Mouse (Mus musculus) spleen, adult 2 months (tissue): ENCODE results near the gene Yipf2. TPM values are rescaled to one million over a fixed set of nuclear protein-coding genes. Genes with fewer than 3 reads are reported as not detected.
"Not testable (repeated sequence)": the region's sequence is repeated elsewhere in the genome, so short reads cannot be mapped to it uniquely, and the experiment has no call there.

Source experiments
- DNase-seq, 2 experiments: peaks; one replicate each; pipeline versions ENCODE4 v3.0.0 to v3.0.0-alpha.2; 2012 to 2021; ENCODE audit warnings: low spot score in 2 of 2, low read depth in 1 of 2
- H3K27ac ChIP-seq: fragments of 200-500 bp; 2 replicates; pipeline ENCODE4 v1.5.1; 2012; ENCODE audit warnings: low read length, inconsistent platforms; ENCODE audit not compliant: insufficient read depth
- H3K27me3 ChIP-seq: fragments of 200-500 bp; 2 replicates; pipeline ENCODE4 v1.6.1; 2012; ENCODE audit warnings: mild to moderate bottlenecking, moderate library complexity, low read length, inconsistent platforms; ENCODE audit not compliant: control insufficient read depth, insufficient read depth
- H3K36me3 ChIP-seq: fragments of 200-500 bp; 2 replicates; pipeline ENCODE4 v1.6.1; 2012; ENCODE audit warnings: mild to moderate bottlenecking, low read length, inconsistent platforms; ENCODE audit not compliant: control insufficient read depth, insufficient read depth
- H3K4me1 ChIP-seq: fragments of 200-500 bp; 2 replicates; pipeline ENCODE4 v1.6.1; 2011; ENCODE audit warnings: inconsistent platforms; ENCODE audit not compliant: control insufficient read depth, insufficient read depth, insufficient read length
- H3K4me3 ChIP-seq: fragments of 200-500 bp; 2 replicates; pipeline ENCODE4 v1.5.1; 2011; ENCODE audit warnings: mild to moderate bottlenecking, inconsistent platforms; ENCODE audit not compliant: insufficient read depth, insufficient read length; ENCODE audit errors: extremely low read depth
- CTCF ChIP-seq: fragments of 200-500 bp; IDR thresholded peaks from 2 replicates; pipeline ENCODE4 v1.5.1; 2011; ENCODE audit warnings: mild to moderate bottlenecking, inconsistent platforms; ENCODE audit not compliant: insufficient read depth, insufficient read length, insufficient replicate concordance; ENCODE audit errors: extremely low read depth
- POLR2A ChIP-seq: fragments of 200-500 bp; IDR thresholded peaks from 2 replicates; pipeline ENCODE4 v1.6.1; 2011; ENCODE audit warnings: low read depth, low read length, inconsistent platforms
- WGBS: fragments of 180-500 bp; shearing (Covaris S2); methylation state at CpG from one replicate; pipeline ENCODE4 v1.1.7; 2018; 5-methylcytosine and 5-hydroxymethylcytosine counted together
- polyA plus RNA-seq: library from polyadenylated mRNA; depleted of rRNA; stranded (reverse); fragments of >200 nt; gene quantifications from 2 replicates; pipeline ENCODE4 v1.2.3, GENCODE M21; 2012; rRNA removed

Yipf2 gene
- polyA plus RNA-seq, 1 experiment: 22.0 TPM

GRCm38 (mm10) chr9:21547075-21547941, 45.3 kb downstream of the Yipf2 start:
- TF ChIP-seq CTCF (no peak), POLR2A (no peak)
- Histone ChIP-seq H3K27ac (peak overlapping the region; percentile 71), H3K27me3 (no peaks in the 10 kb centered on the region), H3K4me3 (peak overlapping the region; percentile 91), H3K36me3 (no peaks in the 10 kb centered on the region), H3K4me1 (peaks cover 5% of the 10 kb centered on the region)
- WGBS: 2% methylated on average over 36 of the region's 66 CpGs
- DNase-seq: peak in 1 of 2 experiments; percentile 55

- no peak for DNase-seq
- no peak for TF ChIP-seq CTCF
- TF ChIP-seq POLR2A: no peak
These were observed 45.9 kb downstream of the Yipf2 start, which contains the start of gene Carm1 for GRCm38 (mm10) chr9:21546789-21547074. TSS of gene Carm1 (plus strand) at chr9:21546894.

GRCm38 (mm10) chr9:21545916-21546788, 46.5 kb downstream of the Yipf2 start:
- peak overlapping the region; percentile 73 for H3K4me3 ChIP-seq
- peak overlapping the region; percentile 65 for H3K27ac ChIP-seq
- WGBS: under 1% methylated on average over 66 of the region's 67 CpGs
- no peaks in the 10 kb centered on the region for H3K27me3 ChIP-seq
- peak; percentile 67; the same call in 1 of the 2 replicates for TF ChIP-seq CTCF
- TF ChIP-seq POLR2A: no peak
- H3K4me1 ChIP-seq: peaks cover 5% of the 10 kb centered on the region
- H3K36me3 ChIP-seq: no peaks in the 10 kb centered on the region
- DNase-seq: peak; percentile 96 to 99

More at GRCm38 (mm10) chr9:21546789-21547074, 45.9 kb downstream of the Yipf2 start, which contains the start of gene Carm1:
- peaks cover 5% of the 10 kb centered on the region for H3K4me1 ChIP-seq
- H3K27me3 ChIP-seq: no peaks in the 10 kb centered on the region
- H3K27ac ChIP-seq: peak within 1 kb of the TSS; percentile 71
- peak within 1 kb of the TSS; percentile 91 for H3K4me3 ChIP-seq
- WGBS: 25% methylated on average over 39 of the region's 52 CpGs
- H3K36me3 ChIP-seq: no peaks in the 10 kb centered on the region

DNA sequence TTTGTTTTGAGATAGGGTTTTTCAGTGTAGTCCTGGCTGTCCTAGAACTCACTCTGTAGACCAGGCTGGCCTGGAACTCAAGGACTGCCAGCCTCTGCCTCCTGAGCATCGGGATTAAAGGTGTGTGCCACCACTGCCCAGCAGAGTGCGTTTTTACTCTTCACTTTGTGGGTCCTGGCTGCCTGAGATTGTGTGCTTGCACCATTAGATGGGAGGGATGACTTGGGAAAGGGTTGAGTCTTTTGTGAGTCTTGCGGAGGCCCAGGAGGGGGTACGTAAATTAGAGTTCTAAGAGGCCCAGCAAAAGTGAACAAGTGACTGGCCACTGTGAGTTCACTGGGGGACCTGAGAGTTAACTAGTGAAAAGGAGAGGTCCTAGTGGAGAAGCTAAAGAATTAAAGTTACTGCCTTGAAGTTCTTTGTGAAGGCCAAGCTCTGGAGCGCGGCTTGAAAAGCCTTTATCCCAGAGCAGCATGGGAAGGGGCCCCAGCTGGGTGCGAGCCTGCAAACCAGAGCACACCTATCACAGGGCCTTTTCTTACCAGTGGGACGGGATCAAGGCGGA, 47.2 kb downstream of the Yipf2 start:
- TF ChIP-seq CTCF (no peak), POLR2A (no peak)
- DNase-seq: no peak
- H3K27ac ChIP-seq: no peak overlapping the region
- peaks cover 4% of the 10 kb centered on the region; the same call in 1 of the 2 replicates for H3K36me3 ChIP-seq
- peaks cover 5% of the 10 kb centered on the region for H3K4me1 ChIP-seq
- H3K27me3 ChIP-seq: no peaks in the 10 kb centered on the region
- WGBS: 31% methylated on average over 9 of the region's 9 CpGs
- H3K4me3 ChIP-seq: peak overlapping the region; percentile 73; the same call in 1 of the 2 replicates

GRCm38 (mm10) chr9:21542001-21542400, 50.6 kb downstream of the Yipf2 start:
- not testable (repeated sequence) for H3K27ac ChIP-seq, DNase-seq, H3K4me1 ChIP-seq, H3K27me3 ChIP-seq, H3K36me3 ChIP-seq, H3K4me3 ChIP-seq
- WGBS: 95% methylated on average over 2 of the region's 2 CpGs

DNA sequence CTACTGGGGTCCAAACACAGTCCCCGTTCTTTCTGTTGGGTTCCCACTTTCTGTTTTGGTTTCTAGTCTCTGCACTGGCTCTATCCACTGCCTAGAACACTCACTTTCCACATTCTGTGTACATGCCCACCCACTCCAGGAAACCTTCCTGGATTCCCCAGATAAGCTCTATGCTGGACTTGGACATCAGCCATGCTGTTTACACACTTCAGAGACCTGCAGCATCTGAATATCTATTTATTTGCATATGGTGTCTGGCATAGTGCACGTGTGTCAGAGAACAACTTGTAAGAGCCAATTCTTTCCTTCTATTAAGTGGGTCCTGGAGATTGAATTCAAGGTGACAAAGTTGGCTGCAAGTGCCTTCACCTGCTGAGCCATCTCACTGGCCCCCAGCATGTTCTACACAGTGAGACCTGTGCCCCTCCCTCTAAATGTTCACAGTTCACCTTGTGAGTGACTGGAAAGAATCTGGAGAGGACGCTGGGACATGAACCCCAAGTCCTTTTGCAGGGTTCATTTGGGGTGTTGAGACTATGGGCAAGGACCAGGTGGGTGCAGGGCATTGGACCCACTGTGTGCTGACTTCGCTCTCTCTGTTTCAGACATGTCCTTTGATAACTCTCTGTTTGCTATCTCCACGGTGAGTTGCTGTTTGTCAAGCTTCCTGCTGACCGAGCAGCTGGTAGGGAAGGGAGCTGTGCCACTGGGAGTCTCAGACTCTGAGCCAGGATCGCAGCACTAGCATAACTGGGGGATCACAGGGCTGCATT, 52.5 kb downstream of the Yipf2 start:
- Histone ChIP-seq H3K27me3 (no peaks in the 10 kb centered on the region), H3K4me3 (no peak overlapping the region), H3K27ac (no peak overlapping the region), H3K36me3 (peaks cover 9% of the 10 kb centered on the region; the same call in 1 of the 2 replicates), H3K4me1 (no peaks in the 10 kb centered on the region)
- no peak for DNase-seq
- WGBS: 69% methylated on average over 7 of the region's 7 CpGs
- TF ChIP-seq CTCF: no peak
- no peak for TF ChIP-seq POLR2A

Other genes with a start within 250 kb of the Yipf2 start
- 54.2 and 59.6 TPM in 2 replicates for gene Ilf3, start 225.0 kb downstream of the Yipf2 start, polyA plus RNA-seq
- 38.7 and 63.6 TPM in 2 replicates for gene Qtrt1, start 181.0 kb downstream of the Yipf2 start, polyA plus RNA-seq
- gene Dnm2, start 167.9 kb downstream of the Yipf2 start, polyA plus RNA-seq: 223 and 245 TPM in 2 replicates
- gene Tmed1, start 82.6 kb downstream of the Yipf2 start, polyA plus RNA-seq: 10.5 and 13.5 TPM in 2 replicates
- gene AB124611, start 66.7 kb downstream of the Yipf2 start, polyA plus RNA-seq: 69.1 and 79.0 TPM in 2 replicates
- 59.3 and 87.8 TPM in 2 replicates for gene Carm1, start 45.9 kb downstream of the Yipf2 start, polyA plus RNA-seq
- gene Timm29, start 106 bp downstream of the Yipf2 start, polyA plus RNA-seq: 14.9 and 17.6 TPM in 2 replicates
- 30.2 and 44.3 TPM in 2 replicates for gene Smarca4, start 23.3 kb upstream of the Yipf2 start, polyA plus RNA-seq
- gene Ldlr, start 130.7 kb upstream of the Yipf2 start, polyA plus RNA-seq: 19.4 and 23.6 TPM in 2 replicates
- gene Spc24, start 167.5 kb upstream of the Yipf2 start, polyA plus RNA-seq: 9.0 and 11.6 TPM in 2 replicates
- gene Kank2, start 205.9 kb upstream of the Yipf2 start, polyA plus RNA-seq: 15.4 and 19.8 TPM in 2 replicates
- gene Angptl8, start 242.7 kb upstream of the Yipf2 start, polyA plus RNA-seq: 0.60 and 1.3 TPM in 2 replicates